Mouse (Mus musculus) spleen, adult 2 months (tissue): Measurements from ENCODE around the gene Car9. TPM values are rescaled to one million over a fixed set of nuclear protein-coding genes. Genes with fewer than 3 reads are reported as not detected.

ENCODE experiments used
- DNase-seq, 2 experiments: peaks; one replicate each; pipeline versions ENCODE4 v3.0.0 to v3.0.0-alpha.2; 2012 to 2021; ENCODE audit warnings: low spot score in 2 of 2, low read depth in 1 of 2
- H3K27ac ChIP-seq: fragments of 200-500 bp; 2 replicates; pipeline ENCODE4 v1.5.1; 2012; ENCODE audit warnings: low read length, inconsistent platforms; ENCODE audit not compliant: insufficient read depth
- H3K27me3 ChIP-seq: fragments of 200-500 bp; 2 replicates; pipeline ENCODE4 v1.6.1; 2012; ENCODE audit warnings: mild to moderate bottlenecking, moderate library complexity, low read length, inconsistent platforms; ENCODE audit not compliant: control insufficient read depth, insufficient read depth
- H3K36me3 ChIP-seq: fragments of 200-500 bp; 2 replicates; pipeline ENCODE4 v1.6.1; 2012; ENCODE audit warnings: mild to moderate bottlenecking, low read length, inconsistent platforms; ENCODE audit not compliant: control insufficient read depth, insufficient read depth
- H3K4me1 ChIP-seq: fragments of 200-500 bp; 2 replicates; pipeline ENCODE4 v1.6.1; 2011; ENCODE audit warnings: inconsistent platforms; ENCODE audit not compliant: control insufficient read depth, insufficient read depth, insufficient read length
- H3K4me3 ChIP-seq: fragments of 200-500 bp; 2 replicates; pipeline ENCODE4 v1.5.1; 2011; ENCODE audit warnings: mild to moderate bottlenecking, inconsistent platforms; ENCODE audit not compliant: insufficient read depth, insufficient read length; ENCODE audit errors: extremely low read depth
- CTCF ChIP-seq: fragments of 200-500 bp; IDR thresholded peaks from 2 replicates; pipeline ENCODE4 v1.5.1; 2011; ENCODE audit warnings: mild to moderate bottlenecking, inconsistent platforms; ENCODE audit not compliant: insufficient read depth, insufficient read length, insufficient replicate concordance; ENCODE audit errors: extremely low read depth
- POLR2A ChIP-seq: fragments of 200-500 bp; IDR thresholded peaks from 2 replicates; pipeline ENCODE4 v1.6.1; 2011; ENCODE audit warnings: low read depth, low read length, inconsistent platforms
- WGBS: fragments of 180-500 bp; shearing (Covaris S2); methylation state at CpG from one replicate; pipeline ENCODE4 v1.1.7; 2018; 5-methylcytosine and 5-hydroxymethylcytosine counted together
- polyA plus RNA-seq: library from polyadenylated mRNA; depleted of rRNA; stranded (reverse); fragments of >200 nt; gene quantifications from 2 replicates; pipeline ENCODE4 v1.2.3, GENCODE M21; 2012

Car9 gene
- polyA plus RNA-seq, 1 experiment, result 2.0 TPM

- peak; percentile 64 to 87 for DNase-seq
- no peaks in the 10 kb centered on the region for H3K36me3 ChIP-seq
- H3K27ac ChIP-seq, result no peak overlapping the region
- H3K27me3 ChIP-seq, result peaks cover 11% of the 10 kb centered on the region
- no peak overlapping the region for H3K4me3 ChIP-seq
- H3K4me1 ChIP-seq, result peaks cover 8% of the 10 kb centered on the region; the same call in 1 of the 2 replicates
- no peak for TF ChIP-seq POLR2A
- TF ChIP-seq CTCF, result no peak
- 30% methylated on average over 6 of the region's 6 CpGs for WGBS
Observed at GRCm38 (mm10) chr4:43519956-43520355, 13.2 kb downstream of the Car9 start.

DNA sequence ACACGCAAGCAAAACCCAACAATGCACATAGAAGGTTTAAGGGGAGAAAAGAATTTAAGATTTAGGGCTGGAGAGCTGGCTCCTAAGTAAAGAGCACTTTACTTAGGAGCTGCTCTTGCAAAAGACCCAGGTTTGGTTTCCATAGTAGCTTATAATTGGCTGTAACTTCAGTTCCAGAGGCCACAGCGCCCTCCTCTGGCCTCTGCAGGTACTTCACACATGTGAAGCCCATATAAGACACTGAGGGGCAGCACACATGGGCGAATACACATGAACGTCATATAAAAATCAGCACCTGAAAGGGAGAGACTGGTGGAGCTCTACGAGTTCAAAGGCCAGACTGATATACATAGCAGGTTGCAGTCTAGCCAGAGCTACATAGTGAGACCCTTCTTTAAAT lies 21.1 kb downstream of the Car9 start:
- DNase-seq, result no peak

GRCm38 (mm10) chr4:43528487-43528886 lies 21.7 kb downstream of the Car9 start:
- Histone ChIP-seq H3K27ac (no peak overlapping the region), H3K4me1 (peaks cover 4% of the 10 kb centered on the region; the same call in 1 of the 2 replicates), H3K36me3 (peaks cover 25% of the 10 kb centered on the region), H3K27me3 (peaks cover 8% of the 10 kb centered on the region), H3K4me3 (no peak overlapping the region)
- no peak for DNase-seq
- 86% methylated on average over 9 of the region's 9 CpGs for WGBS
- TF ChIP-seq POLR2A (no peak), CTCF (no peak)

More for the DNA sequence above, 21.1 kb downstream of the Car9 start:
- H3K36me3 ChIP-seq, result peaks cover 19% of the 10 kb centered on the region
- H3K4me3 ChIP-seq, result no peak overlapping the region
- H3K4me1 ChIP-seq, result peaks cover 8% of the 10 kb centered on the region; the same call in 1 of the 2 replicates
- no peak overlapping the region for H3K27ac ChIP-seq
- 73% methylated on average over 5 of the region's 5 CpGs for WGBS
- H3K27me3 ChIP-seq, result peaks cover 11% of the 10 kb centered on the region
- TF ChIP-seq CTCF, result peak; percentile 2; the same call in 1 of the 2 replicates
- TF ChIP-seq POLR2A, result no peak

DNA sequence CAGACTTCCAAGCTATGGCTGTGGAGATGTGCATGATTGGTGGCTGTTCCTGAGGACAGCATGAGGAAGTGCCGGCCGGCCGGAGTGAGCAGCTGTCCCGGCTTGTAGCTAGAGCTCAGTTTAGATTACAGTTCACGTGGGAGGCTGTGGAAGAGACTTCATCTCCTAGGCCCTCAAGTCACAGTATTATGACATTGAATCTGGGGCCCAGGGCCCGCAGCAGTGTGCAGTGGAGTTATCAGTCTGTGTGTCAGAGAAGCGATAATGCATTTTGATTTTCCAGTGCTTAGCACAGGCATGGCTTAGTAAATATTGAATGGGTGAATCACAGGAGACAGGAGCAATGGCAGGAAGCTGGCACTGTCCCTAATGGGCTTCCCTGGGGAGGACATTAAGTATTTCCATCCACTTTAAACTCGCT lies 23.3 kb downstream of the Car9 start:
- no peaks in the 10 kb centered on the region; the same call in 1 of the 2 replicates for H3K27me3 ChIP-seq
- no peak for DNase-seq
- no peak overlapping the region for H3K27ac ChIP-seq
- H3K36me3 ChIP-seq, result peaks cover 40% of the 10 kb centered on the region
- H3K4me1 ChIP-seq, result no peaks in the 10 kb centered on the region
- WGBS, result 74% methylated on average over 8 of the region's 8 CpGs
- H3K4me3 ChIP-seq, result no peak overlapping the region
- TF ChIP-seq POLR2A, result no peak
- TF ChIP-seq CTCF, result no peak

DNA sequence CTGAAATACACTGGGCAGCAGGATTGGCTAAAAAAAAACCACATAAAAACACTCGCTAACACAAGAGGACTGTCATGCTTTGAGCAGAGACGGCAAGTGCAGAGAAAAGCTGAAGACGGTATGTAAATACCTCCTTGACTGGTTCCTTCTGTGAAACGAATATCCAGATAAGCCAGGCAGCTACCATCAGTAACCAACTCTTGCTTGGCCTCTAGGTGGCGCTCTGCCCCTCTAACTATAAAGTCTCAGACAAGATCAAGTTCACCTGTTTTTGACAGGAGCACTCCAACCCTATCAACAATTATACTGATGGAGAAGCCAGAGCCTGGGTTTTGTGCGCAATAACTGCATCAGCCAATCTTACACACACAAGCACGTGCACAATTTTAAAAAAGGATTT lies 23.8 kb downstream of the Car9 start:
- DNase-seq, result peak; percentile 60 to 73
- WGBS, result 21% methylated on average over 7 of the region's 7 CpGs
- TF ChIP-seq CTCF, result peak; percentile 74; the same call in 1 of the 2 replicates
- TF ChIP-seq POLR2A, result no peak
- H3K27me3 ChIP-seq, result no peaks in the 10 kb centered on the region; the same call in 1 of the 2 replicates
- H3K27ac ChIP-seq, result no peak overlapping the region
- H3K4me1 ChIP-seq, result no peaks in the 10 kb centered on the region
- peaks cover 45% of the 10 kb centered on the region for H3K36me3 ChIP-seq
- no peak overlapping the region for H3K4me3 ChIP-seq

DNA sequence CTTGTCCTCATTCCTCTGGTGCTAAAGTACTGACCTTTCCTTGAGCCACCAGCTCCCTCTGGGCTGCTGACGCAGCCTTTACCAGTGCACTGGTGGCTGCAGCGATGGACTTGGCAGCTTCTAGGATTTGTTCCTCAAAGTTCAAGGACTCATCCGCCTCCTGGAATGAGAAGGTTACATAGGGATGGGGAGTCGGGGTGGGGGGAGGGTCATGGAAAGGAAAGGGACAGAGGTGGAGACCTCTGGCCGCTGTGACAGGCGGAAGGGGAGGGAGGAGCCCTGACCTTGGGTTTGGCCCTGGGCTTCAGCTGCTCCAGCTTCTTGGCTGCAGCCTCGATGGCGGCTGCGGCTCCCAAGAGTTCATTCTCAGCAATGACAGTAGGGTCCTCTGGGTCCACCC lies 26.5 kb downstream of the Car9 start:
- no peak for TF ChIP-seq POLR2A
- TF ChIP-seq CTCF, result no peak
- H3K27ac ChIP-seq, result peak overlapping the region; percentile 52
- peaks cover 68% of the 10 kb centered on the region for H3K36me3 ChIP-seq
- H3K4me1 ChIP-seq, result no peaks in the 10 kb centered on the region
- H3K27me3 ChIP-seq, result no peaks in the 10 kb centered on the region
- no peak for DNase-seq
- WGBS, result 81% methylated on average over 9 of the region's 9 CpGs
- H3K4me3 ChIP-seq, result no peak overlapping the region

- DNase-seq, result no peak
- TF ChIP-seq POLR2A, result no peak
- H3K36me3 ChIP-seq, result peaks cover 92% of the 10 kb centered on the region
- no peak overlapping the region for H3K27ac ChIP-seq
- no peaks in the 10 kb centered on the region for H3K27me3 ChIP-seq
- H3K4me1 ChIP-seq, result no peaks in the 10 kb centered on the region
- H3K4me3 ChIP-seq, result no peak overlapping the region
- 99% methylated on average over 8 of the region's 8 CpGs for WGBS
Observed at GRCm38 (mm10) chr4:43535628-43536027, 28.9 kb downstream of the Car9 start.

GRCm38 (mm10) chr4:43536031-43536430 lies 29.3 kb downstream of the Car9 start:
- TF ChIP-seq POLR2A, result no peak
- TF ChIP-seq CTCF, result no peak
- Histone ChIP-seq H3K36me3 (peaks cover 90% of the 10 kb centered on the region), H3K27ac (no peak overlapping the region), H3K4me1 (no peaks in the 10 kb centered on the region), H3K27me3 (no peaks in the 10 kb centered on the region), H3K4me3 (no peak overlapping the region)
- 91% methylated on average over 9 of the region's 9 CpGs for WGBS
- DNase-seq, result no peak
